ENCODE assay signal across 8 mouse cellular contexts in the genomic region with DNA sequence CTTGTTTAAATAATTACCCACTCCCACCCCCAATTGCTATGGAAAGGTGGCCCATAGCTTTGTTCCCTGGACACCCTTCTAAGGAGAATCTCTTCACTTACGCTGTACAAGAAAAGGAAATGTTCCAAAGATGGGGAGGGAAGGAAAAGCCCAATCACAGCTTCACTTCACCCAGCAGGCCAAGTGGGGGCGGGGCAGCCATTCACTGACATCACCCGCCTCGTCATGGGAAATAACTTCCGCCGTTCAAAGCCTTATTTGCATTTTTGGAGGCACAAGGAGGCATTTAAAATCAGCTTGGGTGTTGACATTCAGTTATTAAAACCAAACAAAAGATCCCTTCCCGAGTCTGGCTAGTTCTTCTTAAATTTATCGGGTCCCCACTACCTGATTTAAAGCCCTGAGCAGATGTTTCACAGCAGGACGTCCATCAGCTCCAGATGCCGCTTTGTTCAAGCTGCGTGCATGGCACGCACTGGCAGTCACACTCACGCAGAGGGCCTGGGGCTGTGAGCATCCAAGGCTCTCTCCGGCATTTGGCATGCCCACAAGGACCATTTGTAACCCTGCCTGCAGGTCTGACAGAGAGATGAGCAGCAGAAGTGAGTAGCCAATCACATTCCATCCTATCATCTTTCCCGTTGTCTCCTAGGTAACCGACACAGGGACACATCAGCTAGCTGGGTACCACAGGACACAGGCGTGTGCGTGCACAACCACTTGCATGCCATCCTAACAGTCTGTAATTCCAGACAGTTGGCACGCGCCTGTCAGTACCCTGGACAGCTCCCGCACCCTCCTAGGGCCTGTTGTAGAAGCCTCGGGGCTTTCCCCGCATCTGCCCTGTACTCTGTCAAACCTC. TPM values are rescaled to one million over a fixed set of nuclear protein-coding genes. Genes with fewer than 3 reads are reported as not detected.
DNase-seq lines count a peak whose midpoint lies in the region; ATAC-seq and TF ChIP-seq lines count a peak whose summit lies in the region.
"Had no signal": no experiment of that assay in that cellular context is flagged by ENCODE, and none has a peak within 500 bp of the region (broad histone marks: within the 10 kb centered on the region; RNA-seq: fewer than 3 reads in every experiment).

No protein-coding gene starts in this region.

- DNase-seq in ES-E14 (ENCODE audit: low read depth, low spot score) = peak; percentile 54
- peak; percentile 44 for DNase-seq in adrenal gland, adult 8-10 months
- DNase-seq in left cerebral cortex, adult 18-20 months (ENCODE audit: low spot score in 2 of 2) = peak; percentile 78 to 80
- DNase-seq in skeletal muscle tissue, adult 2 months (ENCODE audit: low read depth, low spot score) = peak; percentile 26

- in situ Hi-C loops in ES-E14 (cut with MboI; ENCODE audit: low sequenced_read_pairs in 2 of 2, unreplicated experiment in 2 of 2) = no loop called here

- H3K9ac ChIP-seq in ES-E14 (ENCODE audit: insufficient read depth, low read depth, low read length, poor library complexity, severe bottlenecking) = no peak overlapping the region
- peak overlapping the region; percentile 48 for H3K9ac ChIP-seq in forebrain, embryonic 15.5 days (replicated peaks)
- peak overlapping the region; percentile 55; the same call in 1 of the 2 replicates for H3K9ac ChIP-seq in hindbrain, embryonic 12.5 days
- peak overlapping the region; percentile 28 for H3K9ac ChIP-seq in midbrain, embryonic 12.5 days (replicated peaks)

- H3K9me3 ChIP-seq in ES-E14 (ENCODE audit: control insufficient read depth, insufficient read depth, low read depth, low read length) = no peaks in the 10 kb centered on the region
- H3K9me3 ChIP-seq in forebrain, embryonic 15.5 days = no peaks in the 10 kb centered on the region
- no peaks in the 10 kb centered on the region for H3K9me3 ChIP-seq in hindbrain, embryonic 12.5 days (replicated peaks)
- H3K9me3 ChIP-seq in midbrain, embryonic 12.5 days = no peaks in the 10 kb centered on the region

- peak overlapping the region; percentile 54 for H3K4me2 ChIP-seq in forebrain, embryonic 15.5 days (replicated peaks)
- peak overlapping the region; percentile 53 for H3K4me2 ChIP-seq in hindbrain, embryonic 12.5 days (replicated peaks)
- H3K4me2 ChIP-seq in midbrain, embryonic 12.5 days (replicated peaks) = peak overlapping the region; percentile 49

- 0 out of 4 replicates have a peak, but pooled peaks cover 0 to 2% of the 10 kb centered on the region in 2 experiments for H3K4me1 ChIP-seq in ES-E14 (ENCODE audit: control insufficient read depth in 2 of 2, insufficient read depth in 2 of 2, low read length in 2 of 2, poor library complexity in 1 of 2)
- H3K4me1 ChIP-seq in forebrain, embryonic 15.5 days = peaks cover 33% of the 10 kb centered on the region
- peaks cover 38% of the 10 kb centered on the region for H3K4me1 ChIP-seq in hindbrain, embryonic 12.5 days
- H3K4me1 ChIP-seq in midbrain, embryonic 12.5 days = peaks cover 37% of the 10 kb centered on the region

- WGBS in forebrain, embryonic 15.5 days = 2% methylated on average over 23 of the region's 23 CpGs
- WGBS in hindbrain, embryonic 12.5 days = 5% methylated on average over 23 of the region's 23 CpGs
- 5% methylated on average over 23 of the region's 23 CpGs for WGBS in midbrain, embryonic 12.5 days

- peak; percentile 84 for ATAC-seq in forebrain, embryonic 15.5 days (replicated peaks)
- peak; percentile 88 for ATAC-seq in hindbrain, embryonic 12.5 days (ENCODE audit: low FRiP score)
- ATAC-seq in midbrain, embryonic 12.5 days (ENCODE audit: low FRiP score, low read depth) = peak; percentile 82

- H3K36me3 ChIP-seq in ES-E14 (ENCODE audit: control insufficient read depth, insufficient read depth, low read length, poor library complexity, severe bottlenecking) = no peaks in the 10 kb centered on the region
- no peaks in the 10 kb centered on the region for H3K36me3 ChIP-seq in forebrain, embryonic 15.5 days
- no peaks in the 10 kb centered on the region for H3K36me3 ChIP-seq in hindbrain, embryonic 12.5 days
- no peaks in the 10 kb centered on the region for H3K36me3 ChIP-seq in midbrain, embryonic 12.5 days

- no peak overlapping the region for H3K27ac ChIP-seq in ES-E14 (ENCODE audit: insufficient read depth, low read depth, low read length, poor library complexity, severe bottlenecking)
- peak overlapping the region; percentile 91 for H3K27ac ChIP-seq in forebrain, embryonic 15.5 days (replicated peaks)
- H3K27ac ChIP-seq in hindbrain, embryonic 12.5 days = peak overlapping the region; percentile 93
- peak overlapping the region; percentile 84 for H3K27ac ChIP-seq in midbrain, embryonic 12.5 days (replicated peaks)

- H3K27me3 ChIP-seq in forebrain, embryonic 15.5 days = peaks cover 20% of the 10 kb centered on the region
- H3K27me3 ChIP-seq in hindbrain, embryonic 12.5 days = peaks cover 43% of the 10 kb centered on the region
- H3K27me3 ChIP-seq in midbrain, embryonic 12.5 days = peaks cover 46% of the 10 kb centered on the region

- no peak overlapping the region for H3K4me3 ChIP-seq in ES-E14 (ENCODE audit: insufficient read depth in 1 of 2, low read depth in 1 of 2, low read length in 2 of 2, poor library complexity in 1 of 2, severe bottlenecking in 1 of 2)
- H3K4me3 ChIP-seq in forebrain, embryonic 15.5 days = peak overlapping the region; percentile 39
- peak overlapping the region; percentile 29 for H3K4me3 ChIP-seq in hindbrain, embryonic 12.5 days
- peak overlapping the region; percentile 31 for H3K4me3 ChIP-seq in midbrain, embryonic 12.5 days
- H3K4me3 ChIP-seq: erythroblast, embryonic 14.5 days had no signal

TF ChIP-seq in ES-E14, 5 proteins besides CTCF, POLR2A, EP300 and RAD21:
- TF ChIP-seq ZC3H11A (IDR thresholded peaks at IDR 0.05; ENCODE audit: borderline replicate concordance, low read depth, low read length) (no peak), ZNF384 (IDR thresholded peaks at IDR 0.05; ENCODE audit: low read depth, low read length) (no peak), MAFK (IDR thresholded peaks at IDR 0.05; ENCODE audit: insufficient read depth, low read depth, low read length) (no peak), HCFC1 (IDR thresholded peaks at IDR 0.05; ENCODE audit: borderline replicate concordance, insufficient read depth, low read length) (no peak), CHD2 (IDR thresholded peaks at IDR 0.05; ENCODE audit: low read depth, low read length) (no peak)
TF ChIP-seq in ES-E14: peak in this region for 0.

RNA-seq across cellular contexts. Expression of a gene that starts 12.2 kb away (rescaled TPM):
- 0.58 and 1.1 TPM in 2 replicates for total RNA-seq in ES-E14 (2012; rRNA removed)
- 1 to 10 TPM; 3.0 to 4.7 (median 4.1) TPM for total RNA-seq in adrenal gland, adult 8-10 months (2022)
- polyA plus RNA-seq in forebrain, embryonic 15.5 days (2015; fragmentation: Nextera tagmentation; extraction: Ambion mirVana) = 8.7 and 8.9 TPM in 2 replicates
- polyA plus RNA-seq in hindbrain, embryonic 12.5 days (2016; fragmentation: Nextera tagmentation; extraction: Ambion mirVana) = 2.5 and 2.7 TPM in 2 replicates
- total RNA-seq in left cerebral cortex, adult 18-20 months (2021) = 10 to 100 TPM; 18.0 to 20.1 TPM
- 2.1 TPM in 2 replicates for polyA plus RNA-seq in midbrain, embryonic 12.5 days (2016; fragmentation: Nextera tagmentation; extraction: Ambion mirVana)
- polyA plus RNA-seq: erythroblast, embryonic 14.5 days had no signal

RNA-seq across cellular contexts. Expression of a gene that starts 38.6 kb away (rescaled TPM):
- 11.6 and 13.7 TPM in 2 replicates for total RNA-seq in ES-E14 (2012; rRNA removed)
- total RNA-seq in adrenal gland, adult 8-10 months (2022) = 10 to 100 TPM; 33.4 to 61.1 (median 37.6) TPM
- 42.6 and 42.9 TPM in 2 replicates for polyA plus RNA-seq in forebrain, embryonic 15.5 days (2015; fragmentation: Nextera tagmentation; extraction: Ambion mirVana)
- 54.8 and 58.3 TPM in 2 replicates for polyA plus RNA-seq in hindbrain, embryonic 12.5 days (2016; fragmentation: Nextera tagmentation; extraction: Ambion mirVana)
- 10 to 100 TPM; 25.1 to 29.3 TPM for total RNA-seq in left cerebral cortex, adult 18-20 months (2021)
- polyA plus RNA-seq in midbrain, embryonic 12.5 days (2016; fragmentation: Nextera tagmentation; extraction: Ambion mirVana) = 57.8 and 60.6 TPM in 2 replicates

Comparison
In these comparisons a context has a peak if more than half of its experiments do, and no peak if none do; other contexts are left out.
1. DNase-seq: peak in every context shown above with its lines; median percentile 79 in left cerebral cortex, adult 18-20 months; 54 in ES-E14; 44 in adrenal gland, adult 8-10 months; 26 in skeletal muscle tissue, adult 2 months.
2. H3K4me3 ChIP-seq: peak in forebrain, embryonic 15.5 days (single experiment), hindbrain, embryonic 12.5 days (single experiment) and midbrain, embryonic 12.5 days (single experiment); none in ES-E14 (0 of 2).
3. Peak in every context shown above with its lines, with median percentiles within 50 percentile points of each other: ATAC-seq and H3K4me2 ChIP-seq.